Mouse (Mus musculus) adrenal gland, postnatal 0 days (tissue): Measurements from ENCODE around the gene Evl. TPM values are rescaled to one million over a fixed set of nuclear protein-coding genes. Genes with fewer than 3 reads are reported as not detected.
A peak's percentile ranks its signal among the peaks of the same experiment; 100 is the strongest.

Source experiments
- microRNA-seq: library from miRNA; unstranded; fragments of <30 nt; microRNA quantifications from one replicate; pipeline ENCODE4, GENCODE M21; 2016; ENCODE audit warnings: borderline replicate concordance; ENCODE audit not compliant: insufficient number of aligned reads
- polyA plus RNA-seq: library from polyadenylated mRNA; unstranded; fragments of >200 nt; fragmentation: Nextera tagmentation; extraction: Ambion mirVana; gene quantifications from 2 replicates; pipeline ENCODE4 v1.2.1, GENCODE M21; 2015

Gene Evl
- polyA plus RNA-seq, result 36.7 and 52.1 TPM in 2 replicates

GRCm38 (mm10) chr12:108554120-108554841 is at the start of gene Evl:
TSS of gene Evl (plus strand) at chr12:108554720.

GRCm38 (mm10) chr12:108702185-108702584 is 147.7 kb downstream of the Evl start, which contains the start of gene Degs2:
TSS of gene Degs2 (minus strand) at chr12:108702315.

Small RNA genes lying within 50 kb of the gene (microRNA-seq; reads per million reads assigned to microRNA genes)
- gene Gm23872 (not detected), gene Mir342 (2,754 reads per million, percentile 87 among the genes with 10 or more reads in this experiment)

Other genes starting within 250 kb of the Evl start
- gene Hhipl1, start 248.4 kb upstream of the Evl start, polyA plus RNA-seq, result 0.47 and 0.65 TPM in 2 replicates
- gene Cyp46a1, start 220.3 kb upstream of the Evl start, polyA plus RNA-seq, result 3.8 and 4.1 TPM in 2 replicates
- gene Eml1, start 183.8 kb upstream of the Evl start, polyA plus RNA-seq, result 39.0 and 52.1 TPM in 2 replicates
- gene Degs2, start 147.6 kb downstream of the Evl start, polyA plus RNA-seq, result 0.84 and 0.96 TPM in 2 replicates
- gene Yy1, start 238.3 kb downstream of the Evl start, polyA plus RNA-seq, result 13.7 and 14.2 TPM in 2 replicates